Mouse (Mus musculus) adrenal gland, postnatal 0 days (tissue): ENCODE results near the gene Dbndd1. TPM values are rescaled to one million over a fixed set of nuclear protein-coding genes. Genes with fewer than 3 reads are reported as not detected.

ENCODE experiments used
- polyA plus RNA-seq: library from polyadenylated mRNA; unstranded; fragments of >200 nt; fragmentation: Nextera tagmentation; extraction: Ambion mirVana; gene quantifications from 2 replicates; pipeline ENCODE4 v1.2.1, GENCODE M21; 2015

Gene Dbndd1
- 2.8 and 7.5 TPM in 2 replicates for polyA plus RNA-seq

GRCm38 (mm10) chr8:123514781-123515539, at the start of gene Dbndd1:
Gene Dbndd1, minus strand, starts transcription at chr8:123515463.

GRCm38 (mm10) chr8:123518667-123519066, 3.4 kb upstream of the Dbndd1 start, which contains the start of gene Gas8:
Gene Gas8, plus strand, starts transcription at chr8:123518834.

GRCm38 (mm10) chr8:123477737-123478258, 37.5 kb downstream of the Dbndd1 start, which contains the start of gene Afg3l1:
Gene Afg3l1, plus strand, starts transcription at chr8:123477903.

Other genes with a start within 250 kb of the Dbndd1 start
- gene Fanca, start 196.9 kb downstream of the Dbndd1 start, polyA plus RNA-seq = 5.5 and 11.5 TPM in 2 replicates
- gene Spire2, start 182.8 kb downstream of the Dbndd1 start, polyA plus RNA-seq = 4.2 and 6.7 TPM in 2 replicates
- 127 and 188 TPM in 2 replicates for gene Tcf25, start 141.7 kb downstream of the Dbndd1 start, polyA plus RNA-seq
- 0.05 TPM in 1 of 2 replicates, not detected in the other for gene Mc1r, start 108.4 kb downstream of the Dbndd1 start, polyA plus RNA-seq
- 93.9 and 334 TPM in 2 replicates for gene Tubb3, start 104.0 kb downstream of the Dbndd1 start, polyA plus RNA-seq
- gene Def8, start 91.9 kb downstream of the Dbndd1 start, polyA plus RNA-seq = 21.8 and 22.2 TPM in 2 replicates
- gene Afg3l1, start 37.6 kb downstream of the Dbndd1 start, polyA plus RNA-seq = 22.6 and 45.2 TPM in 2 replicates
- gene Gas8, start 3.4 kb upstream of the Dbndd1 start, polyA plus RNA-seq = 12.5 and 17.9 TPM in 2 replicates
- gene Rhou, start 138.5 kb upstream of the Dbndd1 start, polyA plus RNA-seq = 6.7 and 10.9 TPM in 2 replicates